Mouse (Mus musculus) G1E (cell line): ENCODE data around the gene Rhou. TPM values are rescaled to one million over a fixed set of nuclear protein-coding genes. Genes with fewer than 3 reads are reported as not detected.
A peak's percentile ranks its signal among the peaks of the same experiment; 100 is the strongest.

ENCODE experiments used
- ATAC-seq: 2 replicates; pipeline ENCODE4 v1.8.0; 2016; ENCODE audit warnings: mild to moderate bottlenecking; ENCODE audit not compliant: insufficient number of reproducible peaks, poor library complexity, low FRiP score, severe bottlenecking; ENCODE audit errors: extremely low read depth
- DNase-seq: peaks from one replicate; pipeline ENCODE4 v3.0.0; 2012; ENCODE audit warnings: low spot score
- H3K27me3 ChIP-seq: 2 replicates; pipeline ENCODE4 v1.6.1; 2012; ENCODE audit warnings: mild to moderate bottlenecking, low read length, inconsistent platforms; ENCODE audit not compliant: insufficient read depth
- H3K36me3 ChIP-seq: replicated peaks from 2 replicates; pipeline ENCODE3; 2012; ENCODE audit warnings: mild to moderate bottlenecking, inconsistent platforms
- H3K4me1 ChIP-seq: 2 replicates; pipeline ENCODE4 v1.6.1; 2012; ENCODE audit warnings: low read depth, low read length, inconsistent platforms, mixed read lengths; ENCODE audit not compliant: insufficient read depth
- H3K4me3 ChIP-seq: 2 replicates; pipeline ENCODE4 v1.5.1; 2012; ENCODE audit warnings: low read depth, mild to moderate bottlenecking, inconsistent platforms, low read length, moderate library complexity, mixed read lengths
- H3K9me3 ChIP-seq: replicated peaks from 2 replicates; pipeline ENCODE4 v1.6.1; 2012; ENCODE audit warnings: inconsistent platforms
- CTCF ChIP-seq: IDR thresholded peaks from 2 replicates; pipeline ENCODE4 v1.5.1; 2012; ENCODE audit warnings: low read depth, low read length, inconsistent platforms, mixed read lengths
- GATA1 ChIP-seq: IDR thresholded peaks from 2 replicates; pipeline ENCODE4 v1.6.1; 2012; ENCODE audit warnings: borderline replicate concordance, low read length, inconsistent platforms, mixed read lengths
- GATA2 ChIP-seq: IDR thresholded peaks from 2 replicates; pipeline ENCODE4 v1.6.1; 2012; ENCODE audit warnings: low read depth, low read length, inconsistent platforms, borderline replicate concordance
- POLR2AphosphoS5 ChIP-seq: IDR thresholded peaks from 2 replicates; pipeline ENCODE4 v1.6.1; 2012; ENCODE audit warnings: low read depth, low read length, inconsistent platforms; ENCODE audit not compliant: insufficient replicate concordance
- TAL1 ChIP-seq: conservative IDR thresholded peaks from 2 replicates; pipeline ENCODE4 v1.6.1; 2012; ENCODE audit warnings: low read depth, low read length, inconsistent platforms, mixed read lengths
- polyA plus RNA-seq: library from polyadenylated mRNA; stranded (reverse); fragments of >175 nt; gene quantifications from 2 replicates; pipeline ENCODE4 v1.2.3, GENCODE M21; 2012
- total RNA-seq, 2 experiments: library from RNA; stranded (forward) in 1 of 2; stranded (reverse) in 1 of 2; fragments of 200-1000 nt in 1 of 2; fragments of >200 nt in 1 of 2; fragmentation: Nextera tagmentation in 1 of 2; gene quantifications; 2 replicates each; pipeline ENCODE4 v1.2.3; 2014 to 2017

The Rhou gene
- total and polyA plus RNA-seq, 3 experiments: 0.16 TPM; not detected in 2

DNA sequence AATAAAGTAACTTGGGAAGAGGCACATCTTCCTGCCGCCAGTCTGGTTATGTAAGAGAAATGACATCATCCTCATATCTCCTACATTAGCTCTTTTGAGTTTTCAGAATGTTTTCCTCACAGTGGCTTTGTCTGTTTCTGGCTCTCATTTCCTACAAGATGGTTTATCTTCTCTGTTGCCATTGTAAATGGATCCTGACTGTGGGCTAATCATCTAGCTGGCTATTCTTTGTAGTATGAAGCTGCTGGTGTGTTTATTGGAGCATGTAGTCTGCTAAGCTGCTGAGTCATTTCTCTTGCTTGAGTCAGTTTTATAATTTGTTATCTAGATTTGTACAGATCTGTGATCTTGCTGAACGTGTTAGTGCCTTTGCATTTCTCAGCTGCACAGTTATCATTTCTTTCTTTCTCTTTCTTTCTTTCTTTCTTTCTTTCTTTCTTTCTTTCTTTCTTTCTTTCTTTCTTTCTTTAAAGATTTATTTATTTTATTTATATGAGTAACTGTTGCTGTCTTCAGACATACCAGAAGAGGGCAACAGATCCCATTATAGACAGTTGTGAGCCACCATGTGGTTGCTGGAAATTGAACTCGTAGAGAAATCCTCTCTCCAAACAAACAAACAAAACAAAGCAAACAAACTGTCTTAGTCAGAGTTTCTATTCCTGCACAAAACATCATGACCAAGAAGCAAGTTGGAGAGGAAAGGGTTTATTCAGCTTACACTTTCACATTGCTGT is 19.2 kb upstream of the Rhou start:
- Histone ChIP-seq H3K27me3 (no peaks in the 10 kb centered on the region), H3K9me3 (peaks cover 7% of the 10 kb centered on the region), H3K4me1 (no peaks in the 10 kb centered on the region), H3K4me3 (no peak overlapping the region), H3K36me3 (no peaks in the 10 kb centered on the region)
- DNase-seq (no peak), ATAC-seq (no peak)
- TF ChIP-seq CTCF (no peak), TAL1 (no peak), GATA1 (no peak), POLR2AphosphoS5 (no peak), GATA2 (no peak)

DNA sequence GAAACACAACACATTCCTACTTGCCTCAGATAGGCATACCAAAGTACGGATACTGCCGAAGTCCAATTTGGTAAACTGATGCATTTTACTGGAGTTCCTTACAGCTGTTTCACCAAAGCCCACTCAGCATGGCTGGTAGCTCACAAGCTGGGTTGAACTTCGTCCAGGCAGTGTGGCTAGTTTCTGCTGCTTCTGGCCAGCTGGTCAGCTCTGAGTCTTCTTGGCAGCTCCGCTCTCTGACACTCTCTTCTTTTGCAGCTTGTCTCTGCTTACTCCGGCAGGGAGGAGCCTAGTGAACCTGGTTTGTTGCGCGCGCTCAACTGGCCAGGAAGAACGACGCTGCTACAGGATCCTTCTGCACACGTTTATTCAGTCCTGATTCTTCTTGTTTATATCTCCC is 18.1 kb upstream of the Rhou start:
- H3K4me3 ChIP-seq: no peak overlapping the region
- TF ChIP-seq TAL1 (no peak), POLR2AphosphoS5 (no peak), CTCF (no peak), GATA2 (no peak), GATA1 (no peak)
- H3K4me1 ChIP-seq: no peaks in the 10 kb centered on the region
- H3K27me3 ChIP-seq: no peaks in the 10 kb centered on the region
- no peaks in the 10 kb centered on the region for H3K36me3 ChIP-seq
- ATAC-seq: no peak
- H3K9me3 ChIP-seq: peaks cover 12% of the 10 kb centered on the region
- no peak for DNase-seq

DNA sequence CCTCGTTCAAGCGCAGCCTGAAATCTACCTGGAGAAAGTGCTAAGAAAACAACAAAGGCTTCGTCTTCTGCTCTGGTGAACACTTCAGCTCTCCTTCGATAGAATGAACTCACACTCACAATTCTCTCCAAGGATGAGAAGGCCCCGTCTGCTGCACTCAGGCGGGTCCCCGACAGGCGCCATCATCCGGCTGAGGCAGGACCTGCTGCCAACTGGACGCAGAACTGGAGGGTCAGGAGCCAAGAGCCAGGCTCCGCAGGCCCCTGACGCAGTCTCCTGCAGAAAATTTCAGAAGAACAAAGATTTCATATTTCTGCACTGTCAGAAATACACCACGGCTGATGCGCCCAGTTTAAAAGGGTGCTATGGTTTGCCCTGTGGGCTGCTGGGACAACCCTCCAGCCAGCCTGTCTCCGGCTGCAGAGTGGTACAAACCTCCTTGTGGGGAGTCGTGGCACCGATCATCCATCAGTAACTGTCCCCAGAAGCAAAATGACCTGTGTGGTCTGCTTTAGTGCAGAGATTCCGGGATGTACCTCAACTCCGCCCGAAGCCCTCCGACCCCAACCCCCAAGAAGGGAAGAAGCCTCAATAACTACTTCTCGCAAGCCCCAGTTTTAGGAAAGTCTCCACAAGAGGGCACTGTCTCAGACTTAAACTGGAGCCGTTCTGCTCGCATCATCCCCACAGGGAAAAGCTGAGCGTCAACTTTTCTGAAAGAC is 10.2 kb upstream of the Rhou start:
- no peak for DNase-seq
- H3K27me3 ChIP-seq: peaks cover 6% of the 10 kb centered on the region; the same call in 1 of the 2 replicates
- TF ChIP-seq POLR2AphosphoS5: no peak

DNA sequence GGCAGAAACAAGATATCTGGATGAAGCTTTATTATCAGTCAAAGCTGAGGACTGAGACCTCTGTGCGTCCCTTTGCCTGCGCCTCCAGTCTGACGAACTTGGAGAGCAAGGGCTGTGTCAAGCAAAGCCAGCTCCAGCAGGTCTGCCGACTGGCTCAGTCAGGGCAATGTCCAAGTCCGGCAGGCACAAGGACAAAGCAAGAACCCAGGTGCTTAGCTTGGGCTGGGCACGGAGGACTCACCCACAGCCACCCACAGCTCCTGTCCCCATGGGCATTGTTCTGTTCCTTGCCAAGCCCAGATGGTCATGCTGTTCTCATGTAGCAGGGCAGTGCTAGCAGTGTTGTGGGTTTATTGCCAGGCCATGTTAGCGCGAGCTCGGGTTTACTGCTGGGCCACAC is 8.5 kb upstream of the Rhou start:
- DNase-seq (no peak), ATAC-seq (no peak)
- TF ChIP-seq TAL1: no peak
- no peak for TF ChIP-seq GATA2
- TF ChIP-seq POLR2AphosphoS5: no peak
- no peak for TF ChIP-seq GATA1
- no peak for TF ChIP-seq CTCF
- Histone ChIP-seq H3K4me3 (0 out of 2 replicates have a peak overlapping the region, but pooled peaks have one; percentile 29), H3K9me3 (peaks cover 32% of the 10 kb centered on the region), H3K36me3 (no peaks in the 10 kb centered on the region), H3K27me3 (peaks cover 6% of the 10 kb centered on the region; the same call in 1 of the 2 replicates), H3K4me1 (no peaks in the 10 kb centered on the region)

More for the DNA sequence above, 10.2 kb upstream of the Rhou start:
- no peaks in the 10 kb centered on the region for H3K4me1 ChIP-seq
- H3K9me3 ChIP-seq: peaks cover 27% of the 10 kb centered on the region
- ATAC-seq: no peak
- H3K4me3 ChIP-seq: no peak overlapping the region
- H3K36me3 ChIP-seq: no peaks in the 10 kb centered on the region

DNA sequence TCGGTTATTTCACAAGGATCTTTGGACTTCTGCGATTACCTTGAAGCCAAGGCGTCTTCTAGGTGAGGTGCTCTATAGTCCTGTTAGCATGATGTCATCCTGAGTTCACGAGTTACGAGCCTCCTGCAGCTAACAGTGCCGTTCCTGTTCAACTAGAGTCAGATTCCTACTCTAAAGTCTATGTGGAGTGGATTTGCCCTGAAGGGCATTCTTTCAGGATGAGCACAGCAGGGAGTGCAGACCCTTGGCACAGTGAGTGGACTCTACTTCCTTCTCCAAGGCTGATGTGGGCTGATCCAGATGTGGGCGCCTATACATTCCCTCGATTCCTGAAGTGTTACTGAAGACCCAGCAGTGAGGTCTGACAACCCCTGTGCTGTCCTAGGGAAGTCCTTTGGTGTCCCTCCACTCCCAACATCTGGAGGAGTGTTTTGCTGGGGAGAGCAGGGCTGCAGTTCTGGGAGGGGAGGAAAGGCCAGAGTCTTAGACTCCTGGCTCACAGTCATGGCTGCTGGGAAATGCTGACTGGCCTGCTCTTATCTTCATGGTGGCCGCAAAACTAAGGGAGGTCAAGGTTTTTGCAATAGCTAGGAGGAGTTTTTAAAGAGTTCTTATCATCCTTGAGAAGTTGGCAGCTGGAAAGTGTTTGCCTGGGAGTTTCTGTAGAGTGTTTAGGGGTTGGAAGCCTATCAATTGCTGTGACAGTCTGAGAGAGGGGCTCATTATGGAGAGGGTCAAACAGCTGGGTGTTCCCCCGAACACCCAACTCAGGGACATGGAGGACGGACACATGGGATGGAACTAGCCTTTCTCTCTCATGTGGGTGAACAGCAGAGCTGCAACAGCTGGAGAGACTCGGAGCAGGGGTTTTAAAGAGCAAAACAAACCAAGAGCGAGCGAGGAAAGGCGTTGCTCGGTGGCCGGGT is 5.2 kb upstream of the Rhou start:
- no peak overlapping the region for H3K4me3 ChIP-seq
- DNase-seq (no peak), ATAC-seq (no peak)
- TF ChIP-seq GATA1: no peak
- no peak for TF ChIP-seq GATA2
- TF ChIP-seq POLR2AphosphoS5: no peak
- no peak for TF ChIP-seq CTCF
- TF ChIP-seq TAL1: no peak
- peaks cover 38% of the 10 kb centered on the region for H3K9me3 ChIP-seq
- H3K4me1 ChIP-seq: no peaks in the 10 kb centered on the region
- H3K36me3 ChIP-seq: no peaks in the 10 kb centered on the region
- H3K27me3 ChIP-seq: peaks cover 6% of the 10 kb centered on the region; the same call in 1 of the 2 replicates

DNA sequence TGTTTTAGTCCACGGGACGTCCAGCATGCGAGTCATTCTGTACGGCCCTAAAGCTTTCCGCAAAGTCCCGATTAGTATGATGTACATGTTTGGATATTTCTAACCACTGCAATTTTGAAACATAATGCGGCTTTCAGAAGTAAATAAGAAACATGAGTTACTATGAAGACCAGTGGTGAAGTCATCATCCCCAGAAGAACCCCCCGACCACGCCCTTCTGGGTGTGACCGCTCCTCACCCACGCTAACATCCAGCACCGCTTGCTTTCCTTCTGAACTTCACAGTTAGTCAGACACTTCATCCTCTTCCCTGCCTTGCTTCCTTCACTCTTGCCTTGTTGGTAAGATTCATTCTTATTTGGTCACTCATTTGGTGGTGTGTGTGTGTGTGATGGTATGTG is 4.2 kb upstream of the Rhou start:
- H3K4me3 ChIP-seq: no peak overlapping the region
- ATAC-seq: no peak
- no peaks in the 10 kb centered on the region for H3K36me3 ChIP-seq
- DNase-seq: no peak
- no peak for TF ChIP-seq GATA1
- no peak for TF ChIP-seq POLR2AphosphoS5
- no peak for TF ChIP-seq GATA2
- no peak for TF ChIP-seq TAL1
- TF ChIP-seq CTCF: no peak
- peaks cover 45% of the 10 kb centered on the region for H3K9me3 ChIP-seq
- H3K27me3 ChIP-seq: peaks cover 3% of the 10 kb centered on the region; the same call in 1 of the 2 replicates
- no peaks in the 10 kb centered on the region for H3K4me1 ChIP-seq
